Mouse (Mus musculus): ENCODE data around the gene Cdc37. TPM values are rescaled to one million over a fixed set of nuclear protein-coding genes. Genes with fewer than 3 reads are reported as not detected.
A peak's percentile ranks its signal among the peaks of the same experiment; 100 is the strongest.

Cdc37 gene
- polyA plus RNA-seq, 1 experiment = 150 TPM

GRCm38 (mm10) chr9:21168161-21169123 is 18.7 kb upstream of the Cdc37 start:
- Histone ChIP-seq H3K4me3 (replicated peaks) (peak overlapping the region; percentile 88), H3K9me3 (no peaks in the 10 kb centered on the region), H3K36me3 (replicated peaks; ENCODE audit: low read length) (no peaks in the 10 kb centered on the region), H3K27me3 (replicated peaks) (peaks cover 43% of the 10 kb centered on the region), H3K4me1 (peaks cover 78% of the 10 kb centered on the region)
- no peak for TF ChIP-seq GATA1 (IDR thresholded peaks at IDR 0.05; ENCODE audit: borderline replicate concordance, low read length)
- no peak for TF ChIP-seq FLI1 (IDR thresholded peaks at IDR 0.05; ENCODE audit: low read length)

GRCm38 (mm10) chr9:21167140-21168097 is 17.6 kb upstream of the Cdc37 start:
- H3K36me3 ChIP-seq (replicated peaks; ENCODE audit: low read length) = no peaks in the 10 kb centered on the region
- no peak for TF ChIP-seq GATA1 (IDR thresholded peaks at IDR 0.05; ENCODE audit: borderline replicate concordance, low read length)
- TF ChIP-seq FLI1 (IDR thresholded peaks at IDR 0.05; ENCODE audit: low read length) = no peak
- H3K4me3 ChIP-seq (replicated peaks) = peak overlapping the region; percentile 91
- H3K4me1 ChIP-seq = peaks cover 73% of the 10 kb centered on the region
- H3K9me3 ChIP-seq = no peaks in the 10 kb centered on the region
- H3K27me3 ChIP-seq (replicated peaks) = peaks cover 50% of the 10 kb centered on the region

- peaks cover 73% of the 10 kb centered on the region for H3K4me1 ChIP-seq
- H3K4me3 ChIP-seq (replicated peaks) = peak overlapping the region; percentile 91
- TF ChIP-seq FLI1 (IDR thresholded peaks at IDR 0.05; ENCODE audit: low read length) (no peak), GATA1 (IDR thresholded peaks at IDR 0.05; ENCODE audit: borderline replicate concordance, low read length) (no peak)
- H3K36me3 ChIP-seq (replicated peaks; ENCODE audit: low read length) = no peaks in the 10 kb centered on the region
- no peaks in the 10 kb centered on the region for H3K9me3 ChIP-seq
- peaks cover 58% of the 10 kb centered on the region for H3K27me3 ChIP-seq (replicated peaks)
Measured at GRCm38 (mm10) chr9:21166516-21166915, 16.7 kb upstream of the Cdc37 start.

- peaks cover 58% of the 10 kb centered on the region for H3K27me3 ChIP-seq (replicated peaks)
- TF ChIP-seq FLI1 (IDR thresholded peaks at IDR 0.05; ENCODE audit: low read length) = no peak
- TF ChIP-seq GATA1 (IDR thresholded peaks at IDR 0.05; ENCODE audit: borderline replicate concordance, low read length) = no peak
- H3K4me1 ChIP-seq = peaks cover 78% of the 10 kb centered on the region
- no peaks in the 10 kb centered on the region for H3K9me3 ChIP-seq
- H3K36me3 ChIP-seq (replicated peaks; ENCODE audit: low read length) = no peaks in the 10 kb centered on the region
- H3K4me3 ChIP-seq (replicated peaks) = peak overlapping the region; percentile 91
Measured at GRCm38 (mm10) chr9:21165952-21166451, 16.2 kb upstream of the Cdc37 start.

GRCm38 (mm10) chr9:21165041-21165951 is 15.5 kb upstream of the Cdc37 start, which contains the start of gene Pde4a:
Gene Pde4a, plus strand, starts transcription at chr9:21165714.
- Histone ChIP-seq H3K4me1 (peaks cover 85% of the 10 kb centered on the region), H3K36me3 (replicated peaks; ENCODE audit: low read length) (no peaks in the 10 kb centered on the region), H3K9me3 (no peaks in the 10 kb centered on the region), H3K4me3 (replicated peaks) (peak within 1 kb of the TSS; percentile 91), H3K27me3 (replicated peaks) (peaks cover 55% of the 10 kb centered on the region)
- TF ChIP-seq GATA1 (IDR thresholded peaks at IDR 0.05; ENCODE audit: borderline replicate concordance, low read length) = no peak
- no peak for TF ChIP-seq FLI1 (IDR thresholded peaks at IDR 0.05; ENCODE audit: low read length)

GRCm38 (mm10) chr9:21164072-21164471 is 14.3 kb upstream of the Cdc37 start:
- no peaks in the 10 kb centered on the region for H3K9me3 ChIP-seq
- peak overlapping the region; percentile 88 for H3K4me3 ChIP-seq (replicated peaks)
- H3K4me1 ChIP-seq = peaks cover 82% of the 10 kb centered on the region
- H3K27me3 ChIP-seq (replicated peaks) = peaks cover 55% of the 10 kb centered on the region
- TF ChIP-seq FLI1 (IDR thresholded peaks at IDR 0.05; ENCODE audit: low read length) = no peak
- no peak for TF ChIP-seq GATA1 (IDR thresholded peaks at IDR 0.05; ENCODE audit: borderline replicate concordance, low read length)
- H3K36me3 ChIP-seq (replicated peaks; ENCODE audit: low read length) = no peaks in the 10 kb centered on the region

GRCm38 (mm10) chr9:21163086-21164050 is 13.6 kb upstream of the Cdc37 start:
- H3K9me3 ChIP-seq = no peaks in the 10 kb centered on the region
- TF ChIP-seq GATA1 (IDR thresholded peaks at IDR 0.05; ENCODE audit: borderline replicate concordance, low read length) (no peak), FLI1 (IDR thresholded peaks at IDR 0.05; ENCODE audit: low read length) (no peak)
- no peaks in the 10 kb centered on the region for H3K36me3 ChIP-seq (replicated peaks; ENCODE audit: low read length)
- peak overlapping the region; percentile 88 for H3K4me3 ChIP-seq (replicated peaks)
- peaks cover 75% of the 10 kb centered on the region for H3K4me1 ChIP-seq
- H3K27me3 ChIP-seq (replicated peaks) = peaks cover 55% of the 10 kb centered on the region

All from megakaryocyte, embryonic 14.5 days (primary cell).